Comparison of ENCODE assay signal across 8 mouse cellular contexts in genomic region chr2:116900273-116900843, GRCm38 (mm10). TPM values are rescaled to one million over a fixed set of nuclear protein-coding genes. Genes with fewer than 3 reads are reported as not detected.
DNase-seq lines count a peak whose midpoint lies in the region; ATAC-seq lines count a peak whose summit lies in the region.

No protein-coding gene starts in this region.

- no peaks in the 10 kb centered on the region for H3K9me3 ChIP-seq in lung, embryonic 15.5 days
- H3K9me3 ChIP-seq in hindbrain, embryonic 15.5 days = no peaks in the 10 kb centered on the region
- H3K9me3 ChIP-seq in midbrain, embryonic 13.5 days = no peaks in the 10 kb centered on the region

- WGBS in lung, embryonic 15.5 days = 26% methylated on average over 10 of the region's 10 CpGs
- WGBS in hindbrain, embryonic 15.5 days = 33% methylated on average over 10 of the region's 10 CpGs
- WGBS in midbrain, embryonic 13.5 days = 40% methylated on average over 10 of the region's 10 CpGs

- H3K4me1 ChIP-seq in lung, embryonic 15.5 days = peaks cover 6% of the 10 kb centered on the region; the same call in 1 of the 2 replicates
- H3K4me1 ChIP-seq in hindbrain, embryonic 15.5 days (replicated peaks) = peaks cover 8% of the 10 kb centered on the region
- H3K4me1 ChIP-seq in midbrain, embryonic 13.5 days (replicated peaks) = peaks cover 3% of the 10 kb centered on the region; the same call in 1 of the 2 replicates

- no peaks in the 10 kb centered on the region for H3K36me3 ChIP-seq in lung, embryonic 15.5 days
- H3K36me3 ChIP-seq in hindbrain, embryonic 15.5 days = no peaks in the 10 kb centered on the region
- no peaks in the 10 kb centered on the region for H3K36me3 ChIP-seq in midbrain, embryonic 13.5 days

- peak overlapping the region; percentile 38 for H3K9ac ChIP-seq in lung, embryonic 15.5 days
- peak overlapping the region; percentile 41 for H3K9ac ChIP-seq in hindbrain, embryonic 15.5 days
- peak overlapping the region; percentile 59 for H3K9ac ChIP-seq in midbrain, embryonic 13.5 days (replicated peaks)

- DNase-seq in lung, postnatal 25 days (ENCODE audit: low spot score) = no peak
- DNase-seq in embryo, embryonic 10.5 days (ENCODE audit: low spot score) = peak; percentile 30
- DNase-seq in right cerebral cortex, adult 18-20 months = no peak
- DNase-seq in adrenal gland, adult 8-10 months = no peak

- peak; percentile 23; the same call in 1 of the 2 replicates for ATAC-seq in lung, embryonic 15.5 days (ENCODE audit: borderline replicate concordance, extremely low read depth, low FRiP score, low TSS enrichment)
- ATAC-seq in hindbrain, embryonic 15.5 days (ENCODE audit: low FRiP score, low read depth) = peak; percentile 86
- peak; percentile 61 for ATAC-seq in midbrain, embryonic 13.5 days
- no peak for ATAC-seq in CD4-positive, CD25-positive, alpha-beta regulatory T cell, adult 4 months

- peak overlapping the region; percentile 64 for H3K4me2 ChIP-seq in lung, embryonic 15.5 days
- peak overlapping the region; percentile 67 for H3K4me2 ChIP-seq in hindbrain, embryonic 15.5 days
- peak overlapping the region; percentile 57 for H3K4me2 ChIP-seq in midbrain, embryonic 13.5 days (replicated peaks)

- peak overlapping the region; percentile 31 for H3K4me3 ChIP-seq in lung, embryonic 15.5 days
- H3K4me3 ChIP-seq in hindbrain, embryonic 15.5 days = peak overlapping the region; percentile 38
- peak overlapping the region; percentile 35 for H3K4me3 ChIP-seq in midbrain, embryonic 13.5 days (replicated peaks)

- no peak overlapping the region for H3K27ac ChIP-seq in lung, embryonic 15.5 days
- 0 out of 2 replicates have a peak overlapping the region, but pooled peaks have one; percentile 37 for H3K27ac ChIP-seq in hindbrain, embryonic 15.5 days (replicated peaks)
- no peak overlapping the region for H3K27ac ChIP-seq in midbrain, embryonic 13.5 days

- no peaks in the 10 kb centered on the region; the same call in 1 of the 2 replicates for H3K27me3 ChIP-seq in lung, embryonic 15.5 days
- peaks cover 7% of the 10 kb centered on the region; the same call in 1 of the 2 replicates for H3K27me3 ChIP-seq in hindbrain, embryonic 15.5 days
- H3K27me3 ChIP-seq in midbrain, embryonic 13.5 days = peaks cover 7% of the 10 kb centered on the region; the same call in 1 of the 2 replicates

RNA-seq across cellular contexts. Expression of gene Tmco5, which starts 21.9 kb away (rescaled TPM):
- not detected in 2 replicates for polyA plus RNA-seq in lung, embryonic 15.5 days (2015; fragmentation: Nextera tagmentation; extraction: Ambion mirVana)
- not detected in 2 replicates for polyA plus RNA-seq in hindbrain, embryonic 15.5 days (2015; fragmentation: Nextera tagmentation; extraction: Ambion mirVana)
- not detected in 2 replicates for polyA plus RNA-seq in midbrain, embryonic 13.5 days (2015; fragmentation: Nextera tagmentation; extraction: Ambion mirVana)
- polyA plus RNA-seq in CD4-positive, CD25-positive, alpha-beta regulatory T cell, adult 4 months (2017; shearing (Covaris generic)) = not detected
- total RNA-seq in adrenal gland, adult 8-10 months (2022) = not detected
